Mouse (Mus musculus) erythroblast, embryonic 14.5 days (primary cell): Measurements from ENCODE around the gene Tmem130. TPM values are rescaled to one million over a fixed set of nuclear protein-coding genes. Genes with fewer than 3 reads are reported as not detected.

Experiments
- H3K27me3 ChIP-seq: 2 replicates; pipeline ENCODE4 v1.6.1; 2012; ENCODE audit warnings: inconsistent platforms; ENCODE audit not compliant: control insufficient read depth
- H3K36me3 ChIP-seq: 2 replicates; pipeline ENCODE4 v1.6.1; 2012; ENCODE audit warnings: mild to moderate bottlenecking, inconsistent platforms; ENCODE audit not compliant: control insufficient read depth
- H3K4me1 ChIP-seq: 2 replicates; pipeline ENCODE4 v1.6.1; 2012; ENCODE audit warnings: inconsistent platforms; ENCODE audit not compliant: control insufficient read depth
- H3K4me3 ChIP-seq: replicated peaks from 2 replicates; pipeline ENCODE3; 2012; ENCODE audit warnings: moderate library complexity, mild to moderate bottlenecking, inconsistent platforms
- H3K9me3 ChIP-seq: 2 replicates; pipeline ENCODE4 v1.6.1; 2012; ENCODE audit warnings: low read length, inconsistent platforms, mixed read lengths; ENCODE audit not compliant: control insufficient read depth
- GATA1 ChIP-seq: IDR thresholded peaks from 2 replicates; pipeline ENCODE4 v1.6.1; 2012; ENCODE audit warnings: low read length, inconsistent platforms, mixed read lengths
- TAL1 ChIP-seq: IDR thresholded peaks from 3 replicates; pipeline ENCODE4 v1.6.1; 2012; ENCODE audit warnings: low read length, inconsistent platforms, mixed read lengths
- polyA plus RNA-seq: library from polyadenylated mRNA; stranded (reverse); fragments of >175 nt; gene quantifications from 2 replicates; pipeline ENCODE4 v1.2.3, GENCODE M21; 2012

Gene Tmem130
- polyA plus RNA-seq, 1 experiment: not detected

- Histone ChIP-seq H3K36me3 (no peaks in the 10 kb centered on the region), H3K27me3 (no peaks in the 10 kb centered on the region), H3K4me3 (no peak overlapping the region), H3K4me1 (no peaks in the 10 kb centered on the region), H3K9me3 (no peaks in the 10 kb centered on the region)
- TF ChIP-seq TAL1: no peak
- no peak for TF ChIP-seq GATA1
These were observed 41.8 kb downstream of the Tmem130 start for GRCm38 (mm10) chr5:144719781-144720180.

GRCm38 (mm10) chr5:144717186-144717585, 44.4 kb downstream of the Tmem130 start:
- no peaks in the 10 kb centered on the region for H3K36me3 ChIP-seq
- no peak overlapping the region for H3K4me3 ChIP-seq
- no peaks in the 10 kb centered on the region for H3K4me1 ChIP-seq
- H3K27me3 ChIP-seq: no peaks in the 10 kb centered on the region
- peaks cover 6% of the 10 kb centered on the region; the same call in 1 of the 2 replicates for H3K9me3 ChIP-seq
- no peak for TF ChIP-seq GATA1
- no peak for TF ChIP-seq TAL1

- TF ChIP-seq GATA1 (no peak), TAL1 (no peak)
- H3K27me3 ChIP-seq: no peaks in the 10 kb centered on the region
These were observed 48.2 kb downstream of the Tmem130 start for GRCm38 (mm10) chr5:144713371-144713770.

GRCm38 (mm10) chr5:144707603-144708002, 54.0 kb downstream of the Tmem130 start:
- Histone ChIP-seq H3K4me3 (no peak overlapping the region), H3K36me3 (no peaks in the 10 kb centered on the region), H3K9me3 (peaks cover 28% of the 10 kb centered on the region), H3K27me3 (no peaks in the 10 kb centered on the region), H3K4me1 (no peaks in the 10 kb centered on the region)
- no peak for TF ChIP-seq GATA1
- no peak for TF ChIP-seq TAL1

More at GRCm38 (mm10) chr5:144713371-144713770, 48.2 kb downstream of the Tmem130 start:
- Histone ChIP-seq H3K36me3 (no peaks in the 10 kb centered on the region), H3K4me1 (no peaks in the 10 kb centered on the region), H3K4me3 (no peak overlapping the region), H3K9me3 (peaks cover 16% of the 10 kb centered on the region)

- TF ChIP-seq GATA1 (no peak), TAL1 (no peak)
- no peaks in the 10 kb centered on the region for H3K36me3 ChIP-seq
- no peaks in the 10 kb centered on the region for H3K27me3 ChIP-seq
- no peaks in the 10 kb centered on the region for H3K4me1 ChIP-seq
- peaks cover 31% of the 10 kb centered on the region for H3K9me3 ChIP-seq
- no peak overlapping the region for H3K4me3 ChIP-seq
These were observed 57.9 kb downstream of the Tmem130 start for GRCm38 (mm10) chr5:144703464-144704368.

- H3K4me3 ChIP-seq: no peak overlapping the region
- H3K9me3 ChIP-seq: peaks cover 20% of the 10 kb centered on the region
- no peaks in the 10 kb centered on the region for H3K36me3 ChIP-seq
- TF ChIP-seq TAL1 (no peak), GATA1 (no peak)
- H3K27me3 ChIP-seq: no peaks in the 10 kb centered on the region
- H3K4me1 ChIP-seq: no peaks in the 10 kb centered on the region
These were observed 66.1 kb downstream of the Tmem130 start for GRCm38 (mm10) chr5:144695289-144696060.

GRCm38 (mm10) chr5:144694161-144694560, 67.5 kb downstream of the Tmem130 start:
- peaks cover 13% of the 10 kb centered on the region for H3K9me3 ChIP-seq
- TF ChIP-seq GATA1 (no peak), TAL1 (no peak)
- H3K4me1 ChIP-seq: no peaks in the 10 kb centered on the region

GRCm38 (mm10) chr5:144691421-144691820, 70.2 kb downstream of the Tmem130 start:
- Histone ChIP-seq H3K27me3 (no peaks in the 10 kb centered on the region), H3K9me3 (peaks cover 5% of the 10 kb centered on the region), H3K36me3 (no peaks in the 10 kb centered on the region), H3K4me3 (no peak overlapping the region), H3K4me1 (no peaks in the 10 kb centered on the region)
- no peak for TF ChIP-seq GATA1
- TF ChIP-seq TAL1: no peak

More at GRCm38 (mm10) chr5:144694161-144694560, 67.5 kb downstream of the Tmem130 start:
- Histone ChIP-seq H3K36me3 (no peaks in the 10 kb centered on the region), H3K4me3 (no peak overlapping the region), H3K27me3 (no peaks in the 10 kb centered on the region)

GRCm38 (mm10) chr5:144688371-144688770, 73.2 kb downstream of the Tmem130 start:
- Histone ChIP-seq H3K4me3 (no peak overlapping the region), H3K4me1 (no peaks in the 10 kb centered on the region), H3K9me3 (no peaks in the 10 kb centered on the region), H3K36me3 (no peaks in the 10 kb centered on the region), H3K27me3 (no peaks in the 10 kb centered on the region)
- TF ChIP-seq GATA1: no peak
- TF ChIP-seq TAL1: no peak

Other genes starting within 250 kb of the Tmem130 start
- gene Nptx2, start 215.9 kb downstream of the Tmem130 start, polyA plus RNA-seq: 0.02 TPM in 1 of 2 replicates, not detected in the other
- 2.9 and 3.9 TPM in 2 replicates for gene Trrap, start 5.9 kb upstream of the Tmem130 start, polyA plus RNA-seq
- gene Smurf1, start 204.0 kb upstream of the Tmem130 start, polyA plus RNA-seq: 0.01 TPM in 2 replicates